Mouse (Mus musculus) cortical plate, adult 2 months (tissue): Measurements from ENCODE around the gene Cmtm8.

Experiments used
- CTCF ChIP-seq: fragments of 200-500 bp; IDR thresholded peaks from 2 replicates; pipeline ENCODE4 v1.5.1; 2011; ENCODE audit warnings: mild to moderate bottlenecking, control low read depth, low read length; ENCODE audit not compliant: insufficient read depth; ENCODE audit errors: extremely low read depth
- POLR2A ChIP-seq: fragments of 200-500 bp; IDR thresholded peaks from 2 replicates; pipeline ENCODE4 v1.6.1; 2011; ENCODE audit warnings: mild to moderate bottlenecking, low read length, control low read depth; ENCODE audit not compliant: insufficient read depth; ENCODE audit errors: extremely low read depth

GRCm38 (mm10) chr9:114752311-114752710 lies 91.6 kb downstream of the Cmtm8 start:
- TF ChIP-seq CTCF (no peak), POLR2A (no peak)
